In the genomic region with DNA sequence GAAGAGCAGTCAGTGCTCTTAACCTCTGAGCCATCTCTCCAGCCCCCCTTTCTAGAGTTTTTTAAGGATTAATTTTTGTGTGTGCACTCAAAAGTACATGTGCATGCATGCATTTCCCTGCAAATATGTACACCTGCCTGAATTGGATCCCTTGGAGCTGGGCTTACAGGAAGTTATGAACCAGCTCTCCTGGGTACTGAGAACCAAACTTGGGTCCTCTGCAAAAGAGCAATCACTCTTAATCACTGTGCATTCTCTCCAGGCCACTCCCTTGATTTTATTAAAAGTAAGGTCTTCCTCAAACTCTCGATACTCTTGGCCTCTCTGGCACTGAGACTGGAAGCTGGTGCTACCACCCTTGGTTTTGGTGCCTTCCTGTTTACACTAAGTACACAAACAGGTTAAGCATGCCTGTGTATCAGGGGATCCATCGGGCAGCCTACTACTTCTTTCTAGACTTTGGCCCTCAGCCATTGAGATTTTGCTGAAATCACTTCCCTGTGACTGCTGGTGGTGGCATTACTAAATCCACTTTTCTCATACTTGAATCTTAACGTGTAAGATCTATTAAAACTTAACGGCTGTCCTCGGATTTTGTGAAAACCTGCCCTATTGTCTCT, we compare ENCODE assay signal across 1 mouse cellular context.
TF ChIP-seq lines count a peak whose summit lies in the region.

No protein-coding gene starts in this region.

TF ChIP-seq in MEL, 35 proteins besides CTCF, POLR2A, EP300 and RAD21 (continued from another document):
- 0 out of 2 replicates have a peak, but pooled peaks have one; percentile 10 for TF ChIP-seq ZNF384 (IDR thresholded peaks at IDR 0.05; ENCODE audit: low read depth, low read length)
TF ChIP-seq in MEL: peak in this region for 1.
